Mouse (Mus musculus) intestine, postnatal 0 days (tissue): ENCODE measurements at regions not wholly inside any gene's neighbourhood (a gene's known extent, or its start where the extent isn't known, plus 50 kb on each side); places are given as distances from the start of the nearest gene placed in this dataset.

ENCODE experiments used
- ATAC-seq: fragments of 200-750 bp; cut with Nextera tagmentation; 2 replicates; pipeline ENCODE4 v1.8.0; 2017; ENCODE audit warnings: mild to moderate bottlenecking, moderate TSS enrichment, moderate library complexity
- H3K27ac ChIP-seq: fragments of 300-500 bp; sonication (generic); 2 replicates; pipeline ENCODE4 v1.5.1; 2014; ENCODE audit warnings: mild to moderate bottlenecking, low read depth, low read length, moderate library complexity
- H3K27me3 ChIP-seq: fragments of 300-500 bp; sonication (generic); replicated peaks from 2 replicates; pipeline ENCODE4 v1.6.1; 2014; ENCODE audit warnings: low read length, mixed read lengths; ENCODE audit not compliant: control insufficient read depth, insufficient read depth
- H3K36me3 ChIP-seq: fragments of 300-500 bp; sonication (generic); 2 replicates; pipeline ENCODE4 v1.6.1; 2014; ENCODE audit warnings: mild to moderate bottlenecking, moderate library complexity; ENCODE audit not compliant: control insufficient read depth, insufficient read depth
- H3K4me1 ChIP-seq: fragments of 300-500 bp; sonication (generic); replicated peaks from 2 replicates; pipeline ENCODE4 v1.6.1; 2014; ENCODE audit warnings: antibody characterized with exemption, low read length, mixed read lengths; ENCODE audit not compliant: control insufficient read depth, insufficient read depth
- H3K4me2 ChIP-seq: fragments of 300-500 bp; sonication (generic); replicated peaks from 2 replicates; pipeline ENCODE4 v1.6.1; 2014; ENCODE audit warnings: low read depth, mild to moderate bottlenecking, moderate library complexity
- H3K4me3 ChIP-seq: fragments of 300-500 bp; sonication (generic); 2 replicates; pipeline ENCODE4 v1.5.1; 2014; ENCODE audit warnings: low read depth, low read length
- H3K9ac ChIP-seq: fragments of 300-500 bp; sonication (generic); 2 replicates; pipeline ENCODE4 v1.6.1; 2014; ENCODE audit warnings: mild to moderate bottlenecking, low read depth, low read length
- H3K9me3 ChIP-seq: fragments of 300-500 bp; sonication (generic); 2 replicates; pipeline ENCODE4 v1.6.1; 2016; ENCODE audit warnings: mixed run types; ENCODE audit not compliant: control insufficient read depth
- CTCF ChIP-seq: sonication (generic); IDR thresholded peaks from 2 replicates; pipeline ENCODE4 v1.5.1; 2016; ENCODE audit warnings: low read depth, mild to moderate bottlenecking, control low read depth, antibody characterized with exemption, moderate library complexity
- WGBS: fragments of 180-500 bp; shearing (Covaris S2); extraction: QIAGEN DNeasy Blood & Tissue Kit; methylation state at CpG from one replicate; pipeline ENCODE4 v1.1.7; 2014; 5-methylcytosine and 5-hydroxymethylcytosine counted together

- Histone ChIP-seq H3K27ac (no peak overlapping the region), H3K4me3 (no peak overlapping the region), H3K9me3 (no peaks in the 10 kb centered on the region), H3K9ac (no peak overlapping the region), H3K4me2 (no peak overlapping the region), H3K36me3 (no peaks in the 10 kb centered on the region), H3K27me3 (no peaks in the 10 kb centered on the region), H3K4me1 (no peaks in the 10 kb centered on the region)
- ATAC-seq: no peak
- no peak for TF ChIP-seq CTCF
Observed at GRCm38 (mm10) chr15:63081972-63082371, 763.0 kb downstream of the Gsdmc2 start.

- TF ChIP-seq CTCF: no peak
- no peak for ATAC-seq
Observed at GRCm38 (mm10) chr15:63079825-63080224, 765.2 kb downstream of the Gsdmc2 start.

GRCm38 (mm10) chr15:63071921-63072320, 773.1 kb downstream of the Gsdmc2 start:
- Histone ChIP-seq H3K9ac (no peak overlapping the region), H3K4me1 (no peaks in the 10 kb centered on the region), H3K27ac (no peak overlapping the region), H3K4me3 (no peak overlapping the region), H3K27me3 (no peaks in the 10 kb centered on the region), H3K4me2 (no peak overlapping the region), H3K36me3 (no peaks in the 10 kb centered on the region), H3K9me3 (no peaks in the 10 kb centered on the region)
- WGBS: 77% methylated on average over 4 of the region's 4 CpGs
- no peak for TF ChIP-seq CTCF
- no peak for ATAC-seq

More at GRCm38 (mm10) chr15:63079825-63080224, 765.2 kb downstream of the Gsdmc2 start:
- Histone ChIP-seq H3K36me3 (no peaks in the 10 kb centered on the region), H3K9me3 (no peaks in the 10 kb centered on the region), H3K27ac (no peak overlapping the region), H3K4me2 (no peak overlapping the region), H3K4me1 (no peaks in the 10 kb centered on the region), H3K4me3 (no peak overlapping the region), H3K27me3 (no peaks in the 10 kb centered on the region), H3K9ac (no peak overlapping the region)
- 65% methylated on average over 4 of the region's 4 CpGs for WGBS

- ATAC-seq: no peak
- Histone ChIP-seq H3K9me3 (no peaks in the 10 kb centered on the region), H3K4me1 (no peaks in the 10 kb centered on the region), H3K36me3 (no peaks in the 10 kb centered on the region), H3K27me3 (no peaks in the 10 kb centered on the region), H3K9ac (no peak overlapping the region), H3K4me2 (no peak overlapping the region), H3K4me3 (no peak overlapping the region), H3K27ac (no peak overlapping the region)
- TF ChIP-seq CTCF: no peak
- 64% methylated on average over 3 of the region's 3 CpGs for WGBS
Observed at GRCm38 (mm10) chr15:63067126-63067525, 777.9 kb downstream of the Gsdmc2 start.

GRCm38 (mm10) chr15:63066020-63066439, 778.9 kb downstream of the Gsdmc2 start:
- Histone ChIP-seq H3K36me3 (no peaks in the 10 kb centered on the region), H3K9me3 (no peaks in the 10 kb centered on the region), H3K27me3 (no peaks in the 10 kb centered on the region), H3K4me1 (no peaks in the 10 kb centered on the region), H3K4me3 (no peak overlapping the region), H3K9ac (no peak overlapping the region), H3K4me2 (no peak overlapping the region), H3K27ac (no peak overlapping the region)
- no peak for ATAC-seq
- no peak for TF ChIP-seq CTCF
- WGBS: 48% methylated on average over 2 of the region's 2 CpGs

GRCm38 (mm10) chr15:63061891-63062290, 783.1 kb downstream of the Gsdmc2 start:
- 57% methylated on average over 3 of the region's 3 CpGs for WGBS
- H3K27ac ChIP-seq: no peak overlapping the region
- no peaks in the 10 kb centered on the region for H3K36me3 ChIP-seq
- H3K9me3 ChIP-seq: no peaks in the 10 kb centered on the region
- H3K9ac ChIP-seq: no peak overlapping the region
- no peak for TF ChIP-seq CTCF
- no peaks in the 10 kb centered on the region for H3K4me1 ChIP-seq
- H3K4me2 ChIP-seq: no peak overlapping the region
- H3K4me3 ChIP-seq: no peak overlapping the region
- no peaks in the 10 kb centered on the region for H3K27me3 ChIP-seq
- no peak for ATAC-seq

- Histone ChIP-seq H3K36me3 (no peaks in the 10 kb centered on the region), H3K4me3 (no peak overlapping the region), H3K4me1 (no peaks in the 10 kb centered on the region), H3K27me3 (no peaks in the 10 kb centered on the region), H3K9ac (no peak overlapping the region), H3K27ac (no peak overlapping the region), H3K4me2 (no peak overlapping the region), H3K9me3 (no peaks in the 10 kb centered on the region)
- TF ChIP-seq CTCF: no peak
- WGBS: 87% methylated on average over 3 of the region's 3 CpGs
- no peak for ATAC-seq
Observed at GRCm38 (mm10) chr15:63060826-63061225, 784.2 kb downstream of the Gsdmc2 start.
